Comparison of ENCODE assay signal across 7 mouse cellular contexts in genomic region chr8:126661511-126662142, GRCm38 (mm10).
DNase-seq lines count a peak whose midpoint lies in the region; ATAC-seq and TF ChIP-seq lines count a peak whose summit lies in the region.

No protein-coding gene starts in this region.

- ATAC-seq in hindbrain, postnatal 0 days: no peak
- ATAC-seq in midbrain, embryonic 15.5 days (replicated peaks): peak; percentile 31
- no peak for ATAC-seq in erythroid progenitor cell, adult 5-6 weeks (replicated peaks; ENCODE audit: low FRiP score, poor library complexity, severe bottlenecking)

- H3K4me1 ChIP-seq in MEL (ENCODE audit: control insufficient read depth in 1 of 2, insufficient read depth in 2 of 2, low read length in 2 of 2): peaks cover 12 to 34% of the 10 kb centered on the region in 2 experiments
- peaks cover 61% of the 10 kb centered on the region for H3K4me1 ChIP-seq in hindbrain, postnatal 0 days (ENCODE audit: insufficient read depth, low read length)
- peaks cover 75% of the 10 kb centered on the region for H3K4me1 ChIP-seq in midbrain, embryonic 15.5 days

- TF ChIP-seq EP300 in MEL (IDR thresholded peaks at IDR 0.05; ENCODE audit: low read depth in 1 of 2, low read length in 2 of 2): peak; percentile 34 to 40; a peak in 2 of 4 replicates

- no peaks in the 10 kb centered on the region; a peak in 1 of 4 replicates for H3K27me3 ChIP-seq in MEL (ENCODE audit: control insufficient read depth in 1 of 2, insufficient read depth in 2 of 2, low read length in 2 of 2)
- H3K27me3 ChIP-seq in hindbrain, postnatal 0 days (ENCODE audit: insufficient read depth, low read length): no peaks in the 10 kb centered on the region
- no peaks in the 10 kb centered on the region for H3K27me3 ChIP-seq in midbrain, embryonic 15.5 days (replicated peaks)

- no peak for TF ChIP-seq RAD21 in MEL (IDR thresholded peaks at IDR 0.05; ENCODE audit: low read depth, low read length)

- 14% methylated on average over 14 of the region's 14 CpGs for WGBS in hindbrain, postnatal 0 days
- 22% methylated on average over 14 of the region's 14 CpGs for WGBS in midbrain, embryonic 15.5 days

- no peaks in the 10 kb centered on the region for H3K79me2 ChIP-seq in MEL (ENCODE audit: control insufficient read depth, insufficient read depth, low read length, poor library complexity)

- peak overlapping the region; percentile 47 to 66 for H3K4me3 ChIP-seq in MEL (ENCODE audit: control insufficient read depth in 1 of 2, insufficient read depth in 1 of 2, low read depth in 2 of 2, low read length in 2 of 2)
- no peak overlapping the region for H3K4me3 ChIP-seq in hindbrain, postnatal 0 days (ENCODE audit: low read length)
- H3K4me3 ChIP-seq in midbrain, embryonic 15.5 days: no peak overlapping the region

- H3K4me2 ChIP-seq in hindbrain, postnatal 0 days (ENCODE audit: low read depth, low read length): no peak overlapping the region; the same call in 1 of the 2 replicates
- peak overlapping the region; percentile 17 for H3K4me2 ChIP-seq in midbrain, embryonic 15.5 days

- no peak for TF ChIP-seq POLR2A in MEL (IDR thresholded peaks at IDR 0.05; ENCODE audit: control insufficient read depth in 1 of 2, insufficient read depth in 1 of 2, low read depth in 1 of 2, low read length in 2 of 2, poor library complexity in 1 of 2)

- H3K36me3 ChIP-seq in MEL (ENCODE audit: control insufficient read depth in 1 of 2, insufficient read depth in 2 of 2, low read length in 2 of 2): peaks cover 0 to 22% of the 10 kb centered on the region in 2 experiments; a peak in 2 of 4 replicates
- H3K36me3 ChIP-seq in hindbrain, postnatal 0 days (ENCODE audit: insufficient read depth, low read length): no peaks in the 10 kb centered on the region
- H3K36me3 ChIP-seq in midbrain, embryonic 15.5 days (replicated peaks): no peaks in the 10 kb centered on the region

- H3K9me3 ChIP-seq in MEL (replicated peaks; ENCODE audit: insufficient read depth, low read length): no peaks in the 10 kb centered on the region
- H3K9me3 ChIP-seq in hindbrain, postnatal 0 days (ENCODE audit: low read length): no peaks in the 10 kb centered on the region
- no peaks in the 10 kb centered on the region for H3K9me3 ChIP-seq in midbrain, embryonic 15.5 days

- no peak for TF ChIP-seq CTCF in MEL (IDR thresholded peaks at IDR 0.05 in 2 of 3, conservative IDR thresholded peaks at IDR 0.05 in 1 of 3; ENCODE audit: control insufficient read depth in 1 of 3, insufficient read depth in 1 of 3, low read depth in 2 of 3, low read length in 3 of 3, poor library complexity in 1 of 3, severe bottlenecking in 1 of 3)
- TF ChIP-seq CTCF in hindbrain, postnatal 0 days (IDR thresholded peaks at IDR 0.05; ENCODE audit: low read depth): no peak

- H3K27ac ChIP-seq in MEL (ENCODE audit: control insufficient read depth, low read depth, low read length): no peak overlapping the region
- H3K27ac ChIP-seq in hindbrain, postnatal 0 days: peak overlapping the region; percentile 74
- peak overlapping the region; percentile 95 for H3K27ac ChIP-seq in midbrain, embryonic 15.5 days

- peak; percentile 52 for DNase-seq in 3T3-L1 (ENCODE audit: low read depth, low spot score)
- DNase-seq in MEL (ENCODE audit: low read depth, low spot score): no peak
- DNase-seq in fibroblast of lung, adult 2 months (ENCODE audit: low read depth): peak; percentile 63
- peak; percentile 31 for DNase-seq in hindbrain, postnatal 0 days (ENCODE audit: low spot score)
- no peak for DNase-seq in embryo, embryonic 11 days

- no peak overlapping the region; the same call in 1 of the 2 replicates for H3K9ac ChIP-seq in MEL (ENCODE audit: control insufficient read depth, low read depth, low read length, poor library complexity, severe bottlenecking)
- H3K9ac ChIP-seq in hindbrain, postnatal 0 days (replicated peaks; ENCODE audit: low read length): no peak overlapping the region; the same call in 1 of the 2 replicates
- H3K9ac ChIP-seq in midbrain, embryonic 15.5 days: peak overlapping the region; percentile 20; the same call in 1 of the 2 replicates

TF ChIP-seq in MEL, 35 proteins besides CTCF, POLR2A, EP300 and RAD21:
- no peak for TF ChIP-seq UBTF (IDR thresholded peaks at IDR 0.05; ENCODE audit: borderline replicate concordance, insufficient read depth, low read depth, low read length)
- no peak for TF ChIP-seq NRF1 (IDR thresholded peaks at IDR 0.05; ENCODE audit: insufficient read depth, low read depth, low read length, poor library complexity, severe bottlenecking)
- TF ChIP-seq ZNF384 (IDR thresholded peaks at IDR 0.05; ENCODE audit: low read depth, low read length): no peak
- peak; percentile 55 for TF ChIP-seq TCF12 (IDR thresholded peaks at IDR 0.05; ENCODE audit: low read depth, low read length)
- no peak for TF ChIP-seq KAT2A (conservative IDR thresholded peaks at IDR 0.05; ENCODE audit: low read depth, low read length)
- no peak for TF ChIP-seq POLR2AphosphoS5 (IDR thresholded peaks at IDR 0.05; ENCODE audit: borderline replicate concordance, low read depth, low read length)
- TF ChIP-seq MEF2A (IDR thresholded peaks at IDR 0.05; ENCODE audit: extremely low read depth, insufficient replicate concordance, low read depth, low read length, poor library complexity, severe bottlenecking): no peak
- TF ChIP-seq ZC3H11A (IDR thresholded peaks at IDR 0.05; ENCODE audit: low read depth, low read length): no peak
- TF ChIP-seq GATA1 (IDR thresholded peaks at IDR 0.05; ENCODE audit: low read depth, low read length): peak; percentile 39
- TF ChIP-seq RCOR1 (IDR thresholded peaks at IDR 0.05; ENCODE audit: low read depth, low read length): no peak
- TF ChIP-seq ZKSCAN1 (IDR thresholded peaks at IDR 0.05; ENCODE audit: low read depth, low read length): no peak
- no peak for TF ChIP-seq CHD1 (IDR thresholded peaks at IDR 0.05; ENCODE audit: low read depth, low read length)
- 0 out of 2 replicates have a peak, but pooled peaks have one; percentile 32 for TF ChIP-seq SIN3A (IDR thresholded peaks at IDR 0.05; ENCODE audit: low read length)
- no peak for TF ChIP-seq E2F4 (IDR thresholded peaks at IDR 0.05; ENCODE audit: borderline replicate concordance, low read depth, low read length)
- no peak for TF ChIP-seq ELF1 (IDR thresholded peaks at IDR 0.05; ENCODE audit: low read depth, low read length)
- no peak for TF ChIP-seq HCFC1 (IDR thresholded peaks at IDR 0.05; ENCODE audit: low read depth, low read length)
- no peak for TF ChIP-seq MAZ (IDR thresholded peaks at IDR 0.05; ENCODE audit: low read depth, low read length)
- no peak for TF ChIP-seq SMC3 (IDR thresholded peaks at IDR 0.05; ENCODE audit: low read depth, low read length)
- TF ChIP-seq NELFE (IDR thresholded peaks at IDR 0.05; ENCODE audit: low read depth, low read length): no peak
- no peak for TF ChIP-seq USF2 (IDR thresholded peaks at IDR 0.05; ENCODE audit: borderline replicate concordance in 1 of 2, insufficient read depth in 1 of 2, low read depth in 1 of 2, low read length in 2 of 2)

Comparison
In these comparisons a context has a peak if more than half of its experiments do, and no peak if none do; other contexts are left out.
1. DNase-seq: peak in 3T3-L1 (single experiment), fibroblast of lung, adult 2 months (single experiment) and hindbrain, postnatal 0 days (single experiment); none in MEL (single experiment) and embryo, embryonic 11 days (single experiment).
2. H3K4me3 ChIP-seq: peak in MEL (2 of 2); none in hindbrain, postnatal 0 days (single experiment) and midbrain, embryonic 15.5 days (single experiment).